Mouse (Mus musculus) liver, embryonic 16.5 days (tissue): Measurements from ENCODE around the gene Smpd2. TPM values are rescaled to one million over a fixed set of nuclear protein-coding genes. Genes with fewer than 3 reads are reported as not detected.

ENCODE experiments used
- ATAC-seq: fragments of 200-750 bp; cut with Nextera tagmentation; 2 replicates; pipeline ENCODE4 v1.8.0; 2017; ENCODE audit warnings: low read depth, mild to moderate bottlenecking, moderate number of reproducible peaks, moderate library complexity
- H3K27ac ChIP-seq: fragments of 300-500 bp; sonication (generic); 2 replicates; pipeline ENCODE4 v1.5.1; 2014; ENCODE audit warnings: mild to moderate bottlenecking, low read length
- H3K27me3 ChIP-seq: fragments of 300-500 bp; sonication (generic); 2 replicates; pipeline ENCODE4 v1.6.1; 2014; ENCODE audit warnings: low read depth, low read length, mixed read lengths; ENCODE audit not compliant: control insufficient read depth, insufficient read depth
- H3K36me3 ChIP-seq: fragments of 300-500 bp; sonication (generic); 2 replicates; pipeline ENCODE4 v1.6.1; 2014; ENCODE audit warnings: mild to moderate bottlenecking; ENCODE audit not compliant: control insufficient read depth, insufficient read depth
- H3K4me1 ChIP-seq: fragments of 300-500 bp; sonication (generic); 2 replicates; pipeline ENCODE4 v1.6.1; 2014; ENCODE audit warnings: low read depth, low read length, mixed read lengths; ENCODE audit not compliant: control insufficient read depth
- H3K4me2 ChIP-seq: fragments of 300-500 bp; sonication (generic); 2 replicates; pipeline ENCODE4 v1.6.1; 2014; ENCODE audit warnings: low read depth, low read length, mixed read lengths
- H3K4me3 ChIP-seq: fragments of 300-500 bp; sonication (generic); 2 replicates; pipeline ENCODE4 v1.5.1; 2014; ENCODE audit warnings: low read depth, mild to moderate bottlenecking, low read length
- H3K9ac ChIP-seq: fragments of 300-500 bp; sonication (generic); 2 replicates; pipeline ENCODE4 v1.6.1; 2014; ENCODE audit warnings: low read depth, low read length
- H3K9me3 ChIP-seq: fragments of 300-500 bp; sonication (generic); replicated peaks from 2 replicates; pipeline ENCODE4 v1.6.1; 2016; ENCODE audit warnings: low read length; ENCODE audit not compliant: control insufficient read depth
- WGBS: fragments of 180-500 bp; shearing (Covaris S2); extraction: QIAGEN DNeasy Blood & Tissue Kit; methylation state at CpG from one replicate; pipeline ENCODE4 v1.1.7; 2014; ENCODE audit not compliant: insufficient replicate concordance; 5-methylcytosine and 5-hydroxymethylcytosine counted together
- polyA plus RNA-seq: library from polyadenylated mRNA; unstranded; fragments of >200 nt; fragmentation: Nextera tagmentation; extraction: Ambion mirVana; gene quantifications from 2 replicates; pipeline ENCODE4 v1.2.1, GENCODE M21; 2015

Gene Smpd2
- polyA plus RNA-seq, 1 experiment from 2014 or later, result 14.6 TPM

- WGBS, result 61% methylated on average over 3 of the region's 3 CpGs
- H3K4me1 ChIP-seq, result peaks cover 32% of the 10 kb centered on the region
- H3K4me2 ChIP-seq, result no peak overlapping the region
- no peaks in the 10 kb centered on the region for H3K36me3 ChIP-seq
- no peak overlapping the region for H3K27ac ChIP-seq
- no peak overlapping the region for H3K4me3 ChIP-seq
- no peaks in the 10 kb centered on the region for H3K9me3 ChIP-seq
- ATAC-seq, result no peak
- H3K9ac ChIP-seq, result no peak overlapping the region
- peaks cover 7% of the 10 kb centered on the region for H3K27me3 ChIP-seq
These were observed 10.2 kb downstream of the Smpd2 start for GRCm38 (mm10) chr10:41479961-41480360.

- Histone ChIP-seq H3K27ac (peak overlapping the region; percentile 67), H3K4me1 (peaks cover 44% of the 10 kb centered on the region), H3K27me3 (peaks cover 7% of the 10 kb centered on the region), H3K4me2 (peak overlapping the region; percentile 71), H3K36me3 (no peaks in the 10 kb centered on the region), H3K9me3 (no peaks in the 10 kb centered on the region), H3K9ac (peak overlapping the region; percentile 50), H3K4me3 (peak overlapping the region; percentile 56)
- ATAC-seq, result peak; percentile 53
- 4% methylated on average over 20 of the region's 20 CpGs for WGBS
These were observed 12.6 kb downstream of the Smpd2 start for GRCm38 (mm10) chr10:41477278-41478181.

DNA sequence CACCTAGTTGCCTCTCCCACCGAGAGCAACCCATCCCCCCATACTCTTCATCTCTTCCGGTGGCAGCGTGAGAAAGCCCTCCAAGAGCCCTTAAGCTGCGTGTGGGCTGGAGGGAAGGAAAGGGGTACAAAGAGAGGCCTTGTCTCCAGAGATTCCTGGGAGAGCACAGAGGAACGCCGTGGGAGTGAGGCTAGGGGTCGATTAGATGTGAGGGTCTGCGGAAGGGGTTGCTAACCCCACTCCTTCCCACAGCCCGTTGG lies 13.2 kb downstream of the Smpd2 start:
- H3K36me3 ChIP-seq, result no peaks in the 10 kb centered on the region
- no peaks in the 10 kb centered on the region for H3K9me3 ChIP-seq
- H3K4me3 ChIP-seq, result peak overlapping the region; percentile 56
- peaks cover 7% of the 10 kb centered on the region for H3K27me3 ChIP-seq
- peak overlapping the region; percentile 71 for H3K4me2 ChIP-seq
- peaks cover 44% of the 10 kb centered on the region for H3K4me1 ChIP-seq
- WGBS, result 0% methylated on average over 9 of the region's 9 CpGs
- ATAC-seq, result no peak
- H3K9ac ChIP-seq, result peak overlapping the region; percentile 50
- H3K27ac ChIP-seq, result peak overlapping the region; percentile 67

DNA sequence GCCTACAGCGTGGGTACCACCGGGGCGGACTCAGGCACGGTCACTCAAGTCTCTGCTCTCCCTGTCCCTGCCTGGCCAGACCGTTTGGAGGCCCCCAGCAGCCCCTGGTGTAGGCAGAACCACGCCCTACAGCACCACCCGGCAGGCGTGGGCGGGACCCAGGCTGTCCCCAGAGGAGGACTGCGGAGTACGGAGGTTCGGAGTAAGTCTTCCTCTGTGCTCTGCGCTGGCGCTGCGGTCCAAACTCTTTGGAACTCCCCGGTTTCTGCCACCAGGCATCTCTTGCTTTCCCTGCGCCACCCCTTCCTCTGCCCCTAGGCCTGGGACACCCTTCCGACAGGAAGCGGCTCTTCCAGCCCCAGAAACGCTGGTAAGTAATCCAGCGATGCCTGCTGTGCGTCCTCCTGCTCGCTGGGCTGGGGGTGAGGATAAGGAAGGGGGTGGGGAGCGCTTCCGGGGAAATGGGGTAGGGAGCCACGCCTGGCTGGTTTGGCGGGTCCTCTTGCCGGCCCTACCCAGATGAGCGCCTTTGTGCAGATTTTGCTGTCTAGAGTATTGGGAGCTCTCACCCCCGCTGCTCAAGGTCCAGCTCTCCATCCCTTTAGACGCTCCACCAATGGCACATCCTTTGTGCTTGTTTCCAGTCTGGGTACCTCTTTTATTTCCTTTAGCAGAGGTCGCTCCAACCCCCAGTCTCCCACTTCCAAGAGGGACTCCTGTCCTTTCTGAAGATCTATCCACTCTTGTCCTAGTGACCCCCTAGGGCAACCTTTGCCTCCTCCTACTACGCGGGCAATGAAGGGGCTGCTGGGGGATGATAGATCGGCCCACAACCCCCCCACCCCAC lies 13.8 kb downstream of the Smpd2 start, which contains the start of gene Mical1:
Gene Mical1 (plus strand): TSS at position 144 of the 847 bp plus-strand sequence.
- under 1% methylated on average over 35 of the region's 35 CpGs for WGBS
- H3K27me3 ChIP-seq, result peaks cover 7% of the 10 kb centered on the region
- H3K9ac ChIP-seq, result peak within 1 kb of the TSS; percentile 50
- H3K4me2 ChIP-seq, result peak within 1 kb of the TSS; percentile 71
- peak within 1 kb of the TSS; percentile 56 for H3K4me3 ChIP-seq
- peak; percentile 65 for ATAC-seq
- H3K9me3 ChIP-seq, result no peaks in the 10 kb centered on the region
- peak within 1 kb of the TSS; percentile 67 for H3K27ac ChIP-seq
- no peaks in the 10 kb centered on the region for H3K36me3 ChIP-seq
- H3K4me1 ChIP-seq, result peaks cover 44% of the 10 kb centered on the region

DNA sequence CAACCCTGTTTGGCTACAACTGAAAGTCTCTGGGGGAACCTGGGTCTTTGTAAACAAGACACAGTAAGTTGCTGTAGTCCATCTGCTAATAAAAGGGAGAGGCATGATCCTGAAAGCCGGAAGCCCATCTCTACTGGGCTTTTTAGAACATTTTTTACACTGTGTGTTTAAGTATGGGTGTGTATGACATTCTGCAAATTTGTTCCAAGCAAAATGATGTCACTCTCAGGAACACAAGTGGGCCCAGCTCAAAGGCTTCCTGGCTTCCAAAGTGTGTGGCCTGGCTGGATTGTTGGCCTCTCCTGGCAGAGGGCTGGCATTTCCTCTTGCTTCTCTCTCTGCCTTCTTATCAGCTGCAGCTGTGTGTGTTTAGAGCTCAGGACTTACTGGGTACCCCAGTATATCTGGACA lies 15.2 kb downstream of the Smpd2 start:
- 56% methylated on average over 1 of the region's 1 CpGs for WGBS
- Histone ChIP-seq H3K4me2 (no peak overlapping the region), H3K27ac (peak overlapping the region; percentile 2; the same call in 1 of the 2 replicates), H3K36me3 (no peaks in the 10 kb centered on the region), H3K4me3 (no peak overlapping the region), H3K9me3 (no peaks in the 10 kb centered on the region), H3K4me1 (peaks cover 41% of the 10 kb centered on the region), H3K27me3 (peaks cover 7% of the 10 kb centered on the region), H3K9ac (no peak overlapping the region)
- ATAC-seq, result no peak

DNA sequence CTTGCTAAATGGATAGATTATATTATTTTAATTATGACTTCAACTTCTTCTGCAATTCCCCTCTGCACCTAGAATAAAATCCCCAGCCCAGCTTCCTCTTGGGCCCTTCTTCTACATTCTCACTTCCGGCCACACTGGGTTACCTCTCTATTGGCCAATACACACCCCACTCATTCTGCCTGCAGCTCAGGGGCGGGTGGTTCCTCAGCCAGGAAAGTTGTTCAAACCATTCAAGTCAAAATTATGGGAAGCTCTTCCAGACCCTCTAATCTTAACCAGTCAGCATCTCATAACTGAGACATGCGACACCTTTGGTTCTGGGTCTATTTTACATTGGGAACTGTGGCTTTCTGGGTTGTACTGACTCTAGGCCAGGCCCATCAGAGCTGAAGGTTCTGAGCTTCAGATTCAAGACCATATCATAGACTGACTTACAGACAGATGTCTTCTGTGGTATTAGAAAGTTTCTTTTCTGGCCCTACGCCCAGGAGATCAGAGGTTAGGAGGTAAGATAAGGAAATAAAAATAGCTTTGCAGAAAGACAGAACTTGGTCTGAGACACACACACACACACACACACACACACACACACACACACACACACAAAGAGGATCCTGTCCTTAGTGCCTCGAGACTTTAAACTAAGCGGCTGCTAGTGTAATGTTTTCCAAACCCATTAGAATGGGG lies 16.2 kb downstream of the Smpd2 start:
- no peaks in the 10 kb centered on the region for H3K36me3 ChIP-seq
- no peak overlapping the region for H3K9ac ChIP-seq
- H3K9me3 ChIP-seq, result no peaks in the 10 kb centered on the region
- peaks cover 41% of the 10 kb centered on the region for H3K4me1 ChIP-seq
- H3K27me3 ChIP-seq, result peaks cover 7% of the 10 kb centered on the region
- WGBS, result 15% methylated on average over 6 of the region's 6 CpGs
- no peak overlapping the region for H3K4me2 ChIP-seq
- H3K4me3 ChIP-seq, result no peak overlapping the region
- ATAC-seq, result peak; percentile 49
- H3K27ac ChIP-seq, result no peak overlapping the region

DNA sequence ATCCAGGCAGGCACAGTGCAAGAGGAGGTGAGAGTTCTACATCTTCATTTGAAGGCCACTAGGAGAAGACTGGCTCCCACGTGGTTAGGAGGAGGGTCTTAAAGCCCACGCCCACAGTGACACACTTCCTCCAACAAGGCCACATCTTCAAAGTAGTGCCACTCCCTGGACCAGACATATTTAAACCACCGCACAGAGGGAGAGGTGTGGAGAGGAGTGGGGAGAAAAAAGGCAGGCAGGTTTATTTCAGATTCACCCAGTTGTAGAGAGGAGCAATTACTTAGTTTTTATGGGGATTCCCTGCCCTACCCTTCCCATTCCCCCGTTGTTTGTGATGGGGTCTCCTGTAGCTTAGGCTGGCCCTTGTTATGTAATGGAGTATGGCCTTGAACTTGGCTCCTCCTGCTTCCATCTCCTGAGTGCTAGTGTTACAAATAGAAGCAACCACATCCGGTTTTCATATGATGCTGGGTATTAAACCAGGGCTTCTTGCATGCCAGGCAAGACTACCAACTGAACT lies 17.1 kb downstream of the Smpd2 start:
- H3K4me2 ChIP-seq, result no peak overlapping the region
- H3K9me3 ChIP-seq, result no peaks in the 10 kb centered on the region
- no peak overlapping the region for H3K27ac ChIP-seq
- 45% methylated on average over 5 of the region's 5 CpGs for WGBS
- peaks cover 41% of the 10 kb centered on the region for H3K4me1 ChIP-seq
- ATAC-seq, result no peak
- no peak overlapping the region for H3K4me3 ChIP-seq
- no peaks in the 10 kb centered on the region for H3K36me3 ChIP-seq
- H3K27me3 ChIP-seq, result peaks cover 7% of the 10 kb centered on the region
- no peak overlapping the region for H3K9ac ChIP-seq

- Histone ChIP-seq H3K9ac (no peak overlapping the region), H3K4me2 (no peak overlapping the region), H3K4me1 (peaks cover 37% of the 10 kb centered on the region), H3K4me3 (no peak overlapping the region), H3K9me3 (no peaks in the 10 kb centered on the region), H3K27ac (no peak overlapping the region), H3K27me3 (peaks cover 7% of the 10 kb centered on the region), H3K36me3 (no peaks in the 10 kb centered on the region)
- no peak for ATAC-seq
These were observed 17.6 kb downstream of the Smpd2 start for GRCm38 (mm10) chr10:41472534-41472933.
